Mouse (Mus musculus) lung, postnatal 25 days (tissue): ENCODE measurements at regions not wholly inside any gene's neighbourhood (a gene's known extent, or its start where the extent isn't known, plus 50 kb on each side); places are given as distances from the start of the nearest gene placed in this dataset.

Experiments used
- DNase-seq: peaks from one replicate; pipeline ENCODE4 v3.0.0; 2022; ENCODE audit warnings: low spot score

GRCm38 (mm10) chr7:145135971-145136370 is 71.9 kb downstream of the 1810010D01Rik start:
- no peak for DNase-seq

- DNase-seq: no peak
Measured at GRCm38 (mm10) chr7:145132506-145132905, 75.4 kb downstream of the 1810010D01Rik start.

GRCm38 (mm10) chr7:145131438-145132159 is 76.3 kb downstream of the 1810010D01Rik start:
- peak; percentile 79 for DNase-seq

- peak; percentile 32 for DNase-seq
Measured at GRCm38 (mm10) chr7:145129971-145130370, 77.9 kb downstream of the 1810010D01Rik start.

GRCm38 (mm10) chr7:145127661-145128060 is 80.3 kb downstream of the 1810010D01Rik start:
- no peak for DNase-seq

GRCm38 (mm10) chr7:145127180-145127579 is 80.7 kb downstream of the 1810010D01Rik start:
- peak; percentile 16 for DNase-seq

GRCm38 (mm10) chr7:145123996-145124601 is 83.8 kb downstream of the 1810010D01Rik start:
- DNase-seq: no peak

GRCm38 (mm10) chr7:145122471-145122870 is 85.4 kb downstream of the 1810010D01Rik start:
- no peak for DNase-seq

GRCm38 (mm10) chr7:145118406-145118805 is 89.5 kb downstream of the 1810010D01Rik start:
- DNase-seq: no peak

GRCm38 (mm10) chr7:145114660-145115059 is 93.3 kb downstream of the 1810010D01Rik start:
- DNase-seq: peak; percentile 34

- DNase-seq: no peak
Measured at GRCm38 (mm10) chr7:145114145-145114544, 93.8 kb downstream of the 1810010D01Rik start.

- no peak for DNase-seq
Measured at GRCm38 (mm10) chr7:145112887-145113531, 94.9 kb downstream of the 1810010D01Rik start.

- no peak for DNase-seq
Measured at GRCm38 (mm10) chr7:145112146-145112830, 95.6 kb downstream of the 1810010D01Rik start.

GRCm38 (mm10) chr7:145111252-145112131 is 96.4 kb downstream of the 1810010D01Rik start:
- peak; percentile 83 for DNase-seq

- peak; percentile 76 for DNase-seq
Measured at GRCm38 (mm10) chr7:145110657-145111251, 97.2 kb downstream of the 1810010D01Rik start.

- DNase-seq: no peak
Measured at GRCm38 (mm10) chr7:145110028-145110427, 97.9 kb downstream of the 1810010D01Rik start.

- DNase-seq: no peak
Measured at GRCm38 (mm10) chr7:145109471-145109870, 98.4 kb downstream of the 1810010D01Rik start.

- DNase-seq: no peak
Measured at GRCm38 (mm10) chr7:145108994-145109393, 98.9 kb downstream of the 1810010D01Rik start.

- peak; percentile 47 for DNase-seq
Measured at GRCm38 (mm10) chr7:145107575-145108170, 100.2 kb downstream of the 1810010D01Rik start.

- DNase-seq: peak; percentile 41
Measured at GRCm38 (mm10) chr7:145106494-145106849, 101.4 kb downstream of the 1810010D01Rik start.
